Mouse (Mus musculus): Measurements from ENCODE around the gene Phactr4. TPM values are rescaled to one million over a fixed set of nuclear protein-coding genes. Genes with fewer than 3 reads are reported as not detected.

Phactr4 gene
- polyA plus RNA-seq, 1 experiment from 2014 or later, result 23.3 TPM

GRCm38 (mm10) chr4:132403063-132403660 is 19.1 kb downstream of the Phactr4 start:
- Histone ChIP-seq H3K9ac (no peak overlapping the region), H3K4me3 (ENCODE audit: low read depth, low read length) (no peak overlapping the region), H3K4me1 (ENCODE audit: insufficient read depth) (peaks cover 3% of the 10 kb centered on the region; the same call in 1 of the 2 replicates), H3K27me3 (ENCODE audit: insufficient read depth, low read length) (no peaks in the 10 kb centered on the region), H3K9me3 (ENCODE audit: low read depth, low read length) (no peaks in the 10 kb centered on the region), H3K36me3 (ENCODE audit: insufficient read depth) (0 out of 2 replicates have a peak, but pooled peaks cover 5% of the 10 kb centered on the region), H3K27ac (ENCODE audit: low read depth) (no peak overlapping the region), H3K4me2 (no peak overlapping the region)
- ATAC-seq (ENCODE audit: insufficient read depth) (no peak), DNase-seq (no peak)
- TF ChIP-seq CTCF (IDR thresholded peaks at IDR 0.05; ENCODE audit: low read depth), result no peak
- WGBS, result 49% methylated on average over 5 of the region's 5 CpGs

GRCm38 (mm10) chr4:132401016-132401415 is 21.3 kb downstream of the Phactr4 start:
- no peak for DNase-seq
- no peak for ATAC-seq (ENCODE audit: insufficient read depth)
- Histone ChIP-seq H3K9me3 (ENCODE audit: low read depth, low read length) (no peaks in the 10 kb centered on the region), H3K4me1 (ENCODE audit: insufficient read depth) (peaks cover 4% of the 10 kb centered on the region; the same call in 1 of the 2 replicates), H3K9ac (no peak overlapping the region), H3K27me3 (ENCODE audit: insufficient read depth, low read length) (no peaks in the 10 kb centered on the region), H3K4me3 (ENCODE audit: low read depth, low read length) (no peak overlapping the region), H3K27ac (ENCODE audit: low read depth) (no peak overlapping the region), H3K4me2 (no peak overlapping the region), H3K36me3 (ENCODE audit: insufficient read depth) (no peaks in the 10 kb centered on the region)
- 92% methylated on average over 9 of the region's 9 CpGs for WGBS
- no peak for TF ChIP-seq CTCF (IDR thresholded peaks at IDR 0.05; ENCODE audit: low read depth)

- no peak overlapping the region for H3K27ac ChIP-seq (ENCODE audit: low read depth)
- DNase-seq (peak; percentile 75), ATAC-seq (ENCODE audit: insufficient read depth) (peak; percentile 33; the same call in 1 of the 2 replicates)
- no peaks in the 10 kb centered on the region for H3K27me3 ChIP-seq (ENCODE audit: insufficient read depth, low read length)
- WGBS, result 40% methylated on average over 5 of the region's 5 CpGs
- no peak for TF ChIP-seq CTCF (IDR thresholded peaks at IDR 0.05; ENCODE audit: low read depth)
- H3K4me2 ChIP-seq, result no peak overlapping the region
- peaks cover 4% of the 10 kb centered on the region; the same call in 1 of the 2 replicates for H3K4me1 ChIP-seq (ENCODE audit: insufficient read depth)
- H3K9ac ChIP-seq, result no peak overlapping the region
- H3K9me3 ChIP-seq (ENCODE audit: low read depth, low read length), result no peaks in the 10 kb centered on the region
- no peaks in the 10 kb centered on the region for H3K36me3 ChIP-seq (ENCODE audit: insufficient read depth)
- H3K4me3 ChIP-seq (ENCODE audit: low read depth, low read length), result no peak overlapping the region
Measured at GRCm38 (mm10) chr4:132398863-132399262, 23.4 kb downstream of the Phactr4 start.

GRCm38 (mm10) chr4:132398045-132398774 is 24.1 kb downstream of the Phactr4 start:
- Histone ChIP-seq H3K4me3 (ENCODE audit: low read depth, low read length) (peak overlapping the region; percentile 28), H3K27me3 (ENCODE audit: insufficient read depth, low read length) (no peaks in the 10 kb centered on the region), H3K4me1 (ENCODE audit: insufficient read depth) (peaks cover 4% of the 10 kb centered on the region; the same call in 1 of the 2 replicates), H3K9ac (no peak overlapping the region; the same call in 1 of the 2 replicates), H3K4me2 (peak overlapping the region; percentile 68), H3K9me3 (ENCODE audit: low read depth, low read length) (no peaks in the 10 kb centered on the region), H3K27ac (ENCODE audit: low read depth) (peak overlapping the region; percentile 54), H3K36me3 (ENCODE audit: insufficient read depth) (no peaks in the 10 kb centered on the region)
- TF ChIP-seq CTCF (IDR thresholded peaks at IDR 0.05; ENCODE audit: low read depth), result no peak
- DNase-seq, result peak; percentile 94
- 15% methylated on average over 11 of the region's 11 CpGs for WGBS
- peak; percentile 95 for ATAC-seq (ENCODE audit: insufficient read depth)

- no peak overlapping the region for H3K4me3 ChIP-seq (ENCODE audit: low read depth, low read length)
- no peak for TF ChIP-seq CTCF (IDR thresholded peaks at IDR 0.05; ENCODE audit: low read depth)
- peaks cover 4% of the 10 kb centered on the region; the same call in 1 of the 2 replicates for H3K4me1 ChIP-seq (ENCODE audit: insufficient read depth)
- DNase-seq, result no peak
- ATAC-seq (ENCODE audit: insufficient read depth), result no peak
- no peaks in the 10 kb centered on the region for H3K27me3 ChIP-seq (ENCODE audit: insufficient read depth, low read length)
- WGBS, result 48% methylated on average over 3 of the region's 3 CpGs
- no peaks in the 10 kb centered on the region for H3K36me3 ChIP-seq (ENCODE audit: insufficient read depth)
- no peak overlapping the region for H3K9ac ChIP-seq
- no peaks in the 10 kb centered on the region for H3K9me3 ChIP-seq (ENCODE audit: low read depth, low read length)
- H3K27ac ChIP-seq (ENCODE audit: low read depth), result no peak overlapping the region
- peak overlapping the region; percentile 68 for H3K4me2 ChIP-seq
Measured at GRCm38 (mm10) chr4:132397120-132397519, 25.2 kb downstream of the Phactr4 start.

- ATAC-seq (ENCODE audit: insufficient read depth), result no peak
- H3K27me3 ChIP-seq (ENCODE audit: insufficient read depth, low read length), result no peaks in the 10 kb centered on the region
- H3K4me1 ChIP-seq (ENCODE audit: insufficient read depth), result peaks cover 4% of the 10 kb centered on the region; the same call in 1 of the 2 replicates
- no peak for DNase-seq
- H3K4me2 ChIP-seq, result no peak overlapping the region
- H3K4me3 ChIP-seq (ENCODE audit: low read depth, low read length), result no peak overlapping the region
- 94% methylated on average over 7 of the region's 7 CpGs for WGBS
- no peak overlapping the region for H3K27ac ChIP-seq (ENCODE audit: low read depth)
- TF ChIP-seq CTCF (IDR thresholded peaks at IDR 0.05; ENCODE audit: low read depth), result no peak
- no peaks in the 10 kb centered on the region for H3K9me3 ChIP-seq (ENCODE audit: low read depth, low read length)
- H3K36me3 ChIP-seq (ENCODE audit: insufficient read depth), result no peaks in the 10 kb centered on the region
- H3K9ac ChIP-seq, result no peak overlapping the region
Measured at GRCm38 (mm10) chr4:132396251-132396650, 26.0 kb downstream of the Phactr4 start.

- H3K36me3 ChIP-seq (ENCODE audit: insufficient read depth), result peaks cover under 1% of the 10 kb centered on the region; the same call in 1 of the 2 replicates
- no peak overlapping the region for H3K9ac ChIP-seq
- H3K9me3 ChIP-seq (ENCODE audit: low read depth, low read length), result no peaks in the 10 kb centered on the region
- no peaks in the 10 kb centered on the region for H3K27me3 ChIP-seq (ENCODE audit: insufficient read depth, low read length)
- no peak overlapping the region for H3K27ac ChIP-seq (ENCODE audit: low read depth)
- no peaks in the 10 kb centered on the region for H3K4me1 ChIP-seq (ENCODE audit: insufficient read depth)
- WGBS, result 90% methylated on average over 8 of the region's 8 CpGs
- H3K4me2 ChIP-seq, result no peak overlapping the region
- no peak overlapping the region for H3K4me3 ChIP-seq (ENCODE audit: low read depth, low read length)
- ATAC-seq (ENCODE audit: insufficient read depth), result no peak
- TF ChIP-seq CTCF (IDR thresholded peaks at IDR 0.05; ENCODE audit: low read depth), result no peak
- DNase-seq, result no peak
Measured at GRCm38 (mm10) chr4:132391063-132391740, 31.1 kb downstream of the Phactr4 start.
